Mouse (Mus musculus): ENCODE data around the gene Zfp579. TPM values are rescaled to one million over a fixed set of nuclear protein-coding genes. Genes with fewer than 3 reads are reported as not detected.
"Not testable (repeated sequence)": the region's sequence is repeated elsewhere in the genome, so short reads cannot be mapped to it uniquely, and the experiment has no call there.

The Zfp579 gene
- polyA plus RNA-seq, 1 experiment from 2014 or later, result 31.3 TPM

GRCm38 (mm10) chr7:5017352-5017751 lies 21.4 kb upstream of the Zfp579 start:
- H3K4me1 ChIP-seq (ENCODE audit: insufficient read depth, low read length), result peaks cover 35% of the 10 kb centered on the region
- H3K4me2 ChIP-seq (replicated peaks; ENCODE audit: low read depth, low read length), result no peak overlapping the region
- H3K27me3 ChIP-seq (ENCODE audit: insufficient read depth, low read length), result no peaks in the 10 kb centered on the region
- H3K9me3 ChIP-seq (ENCODE audit: low read length), result no peaks in the 10 kb centered on the region
- no peak for ATAC-seq (ENCODE audit: low FRiP score, low TSS enrichment)
- WGBS, result 93% methylated on average over 16 of the region's 16 CpGs
- H3K9ac ChIP-seq (replicated peaks; ENCODE audit: low read length), result no peak overlapping the region
- peaks cover 18% of the 10 kb centered on the region for H3K36me3 ChIP-seq (ENCODE audit: insufficient read depth, low read length)
- H3K4me3 ChIP-seq (ENCODE audit: low read length), result no peak overlapping the region
- H3K27ac ChIP-seq (ENCODE audit: low read length), result no peak overlapping the region

- H3K27me3 ChIP-seq (ENCODE audit: insufficient read depth, low read length), result no peaks in the 10 kb centered on the region
- H3K4me3 ChIP-seq (ENCODE audit: low read length), result no peak overlapping the region
- 93% methylated on average over 2 of the region's 2 CpGs for WGBS
Measured at GRCm38 (mm10) chr7:5016920-5017319, 21.0 kb upstream of the Zfp579 start.

GRCm38 (mm10) chr7:5016057-5016456 lies 20.1 kb upstream of the Zfp579 start:
- ATAC-seq (ENCODE audit: low FRiP score, low TSS enrichment), result no peak

More at GRCm38 (mm10) chr7:5016920-5017319, 21.0 kb upstream of the Zfp579 start:
- H3K9me3 ChIP-seq (ENCODE audit: low read length), result no peaks in the 10 kb centered on the region
- H3K9ac ChIP-seq (replicated peaks; ENCODE audit: low read length), result no peak overlapping the region
- no peak overlapping the region for H3K27ac ChIP-seq (ENCODE audit: low read length)
- H3K4me1 ChIP-seq (ENCODE audit: insufficient read depth, low read length), result peaks cover 31% of the 10 kb centered on the region
- H3K36me3 ChIP-seq (ENCODE audit: insufficient read depth, low read length), result peaks cover 17% of the 10 kb centered on the region
- ATAC-seq (ENCODE audit: low FRiP score, low TSS enrichment), result no peak
- H3K4me2 ChIP-seq (replicated peaks; ENCODE audit: low read depth, low read length), result no peak overlapping the region

GRCm38 (mm10) chr7:5015118-5016001 lies 19.4 kb upstream of the Zfp579 start, which contains the start of gene Gm44973:
Gene Gm44973 (plus strand): TSS chr7:5015496.
- ATAC-seq (ENCODE audit: low FRiP score, low TSS enrichment), result peak; percentile 79
- H3K36me3 ChIP-seq (ENCODE audit: insufficient read depth, low read length), result peaks cover 33% of the 10 kb centered on the region

More at GRCm38 (mm10) chr7:5016057-5016456, 20.1 kb upstream of the Zfp579 start:
- peak overlapping the region; percentile 99 for H3K27ac ChIP-seq (ENCODE audit: low read length)
- H3K36me3 ChIP-seq (ENCODE audit: insufficient read depth, low read length), result peaks cover 26% of the 10 kb centered on the region
- peaks cover 22% of the 10 kb centered on the region for H3K4me1 ChIP-seq (ENCODE audit: insufficient read depth, low read length)
- H3K4me2 ChIP-seq (replicated peaks; ENCODE audit: low read depth, low read length), result peak overlapping the region; percentile 73
- peak overlapping the region; percentile 79 for H3K9ac ChIP-seq (replicated peaks; ENCODE audit: low read length)
- H3K4me3 ChIP-seq (ENCODE audit: low read length), result peak overlapping the region; percentile 86
- no peaks in the 10 kb centered on the region for H3K27me3 ChIP-seq (ENCODE audit: insufficient read depth, low read length)
- WGBS, result 57% methylated on average over 3 of the region's 3 CpGs
- H3K9me3 ChIP-seq (ENCODE audit: low read length), result no peaks in the 10 kb centered on the region

GRCm38 (mm10) chr7:5014251-5015117 lies 18.5 kb upstream of the Zfp579 start, which contains the start of the genes Zfp524 and Fiz1:
Gene Zfp524 (plus strand): TSS chr7:5014415.
Gene Fiz1 (minus strand): TSS chr7:5014697.
- WGBS, result 0% methylated on average over 41 of the region's 42 CpGs
- Histone ChIP-seq H3K9ac (replicated peaks; ENCODE audit: low read length) (peak within 1 kb of the TSS; percentile 95), H3K27me3 (ENCODE audit: insufficient read depth, low read length) (no peaks in the 10 kb centered on the region), H3K4me1 (ENCODE audit: insufficient read depth, low read length) (peaks cover 21% of the 10 kb centered on the region), H3K36me3 (ENCODE audit: insufficient read depth, low read length) (peaks cover 42% of the 10 kb centered on the region), H3K27ac (ENCODE audit: low read length) (peak within 1 kb of the TSS; percentile 99), H3K4me2 (replicated peaks; ENCODE audit: low read depth, low read length) (peak within 1 kb of the TSS; percentile 73), H3K4me3 (ENCODE audit: low read length) (peak within 1 kb of the TSS; percentile 86), H3K9me3 (ENCODE audit: low read length) (no peaks in the 10 kb centered on the region)
- ATAC-seq (ENCODE audit: low FRiP score, low TSS enrichment), result peak; percentile 81

More at GRCm38 (mm10) chr7:5015118-5016001, 19.4 kb upstream of the Zfp579 start, which contains the start of gene Gm44973:
- no peaks in the 10 kb centered on the region for H3K27me3 ChIP-seq (ENCODE audit: insufficient read depth, low read length)
- peaks cover 21% of the 10 kb centered on the region for H3K4me1 ChIP-seq (ENCODE audit: insufficient read depth, low read length)
- no peaks in the 10 kb centered on the region for H3K9me3 ChIP-seq (ENCODE audit: low read length)
- H3K4me2 ChIP-seq (replicated peaks; ENCODE audit: low read depth, low read length), result peak within 1 kb of the TSS; percentile 73
- H3K9ac ChIP-seq (replicated peaks; ENCODE audit: low read length), result peak within 1 kb of the TSS; percentile 95
- H3K27ac ChIP-seq (ENCODE audit: low read length), result peak within 1 kb of the TSS; percentile 99
- WGBS, result under 1% methylated on average over 51 of the region's 76 CpGs
- H3K4me3 ChIP-seq (ENCODE audit: low read length), result peak within 1 kb of the TSS; percentile 86

GRCm38 (mm10) chr7:5012681-5013513 lies 16.9 kb upstream of the Zfp579 start:
- Histone ChIP-seq H3K36me3 (ENCODE audit: insufficient read depth, low read length) (peaks cover 58% of the 10 kb centered on the region), H3K27ac (ENCODE audit: low read length) (no peak overlapping the region), H3K27me3 (ENCODE audit: insufficient read depth, low read length) (no peaks in the 10 kb centered on the region), H3K9ac (replicated peaks; ENCODE audit: low read length) (no peak overlapping the region), H3K4me3 (ENCODE audit: low read length) (peak overlapping the region; percentile 86; the same call in 1 of the 2 replicates), H3K4me2 (replicated peaks; ENCODE audit: low read depth, low read length) (peak overlapping the region; percentile 54), H3K9me3 (ENCODE audit: low read length) (no peaks in the 10 kb centered on the region), H3K4me1 (ENCODE audit: insufficient read depth, low read length) (peaks cover 13% of the 10 kb centered on the region)
- 92% methylated on average over 27 of the region's 27 CpGs for WGBS
- no peak for ATAC-seq (ENCODE audit: low FRiP score, low TSS enrichment)

- Histone ChIP-seq H3K4me1 (ENCODE audit: insufficient read depth, low read length) (0 out of 2 replicates have a peak, but pooled peaks cover 2% of the 10 kb centered on the region), H3K36me3 (ENCODE audit: insufficient read depth, low read length) (peaks cover 67% of the 10 kb centered on the region), H3K27ac (ENCODE audit: low read length) (no peak overlapping the region), H3K9me3 (ENCODE audit: low read length) (no peaks in the 10 kb centered on the region), H3K4me3 (ENCODE audit: low read length) (no peak overlapping the region), H3K27me3 (ENCODE audit: insufficient read depth, low read length) (no peaks in the 10 kb centered on the region), H3K4me2 (replicated peaks; ENCODE audit: low read depth, low read length) (no peak overlapping the region), H3K9ac (replicated peaks; ENCODE audit: low read length) (no peak overlapping the region)
- 0 out of 2 replicates have a peak, but pooled peaks have one; percentile 13 for ATAC-seq (ENCODE audit: low FRiP score, low TSS enrichment)
- 95% methylated on average over 23 of the region's 26 CpGs for WGBS
Measured at GRCm38 (mm10) chr7:5008229-5008628, 12.3 kb upstream of the Zfp579 start.

GRCm38 (mm10) chr7:5002876-5003275 lies 6.9 kb upstream of the Zfp579 start:
- not testable (repeated sequence) for H3K4me3 ChIP-seq (ENCODE audit: low read length); H3K4me2 ChIP-seq (replicated peaks; ENCODE audit: low read depth, low read length); H3K27ac ChIP-seq (ENCODE audit: low read length); H3K4me1 ChIP-seq (ENCODE audit: insufficient read depth, low read length); H3K9ac ChIP-seq (replicated peaks; ENCODE audit: low read length); H3K27me3 ChIP-seq (ENCODE audit: insufficient read depth, low read length); H3K9me3 ChIP-seq (ENCODE audit: low read length); ATAC-seq (ENCODE audit: low FRiP score, low TSS enrichment)
- 74% methylated on average over 8 of the region's 8 CpGs for WGBS
- H3K36me3 ChIP-seq (ENCODE audit: insufficient read depth, low read length), result peaks cover 18% of the 10 kb centered on the region

GRCm38 (mm10) chr7:4999876-5000275 lies 3.9 kb upstream of the Zfp579 start:
- Histone ChIP-seq H3K9me3 (ENCODE audit: low read length) (no peaks in the 10 kb centered on the region), H3K4me1 (ENCODE audit: insufficient read depth, low read length) (peaks cover 15% of the 10 kb centered on the region), H3K27ac (ENCODE audit: low read length) (no peak overlapping the region), H3K9ac (replicated peaks; ENCODE audit: low read length) (no peak overlapping the region), H3K36me3 (ENCODE audit: insufficient read depth, low read length) (no peaks in the 10 kb centered on the region), H3K4me3 (ENCODE audit: low read length) (no peak overlapping the region), H3K4me2 (replicated peaks; ENCODE audit: low read depth, low read length) (no peak overlapping the region), H3K27me3 (ENCODE audit: insufficient read depth, low read length) (no peaks in the 10 kb centered on the region)
- ATAC-seq (ENCODE audit: low FRiP score, low TSS enrichment), result no peak
- 65% methylated on average over 2 of the region's 2 CpGs for WGBS
